Mouse (Mus musculus) ES-Bruce4 (cell line): ENCODE measurements around the gene Pex11b. TPM values are rescaled to one million over a fixed set of nuclear protein-coding genes. Genes with fewer than 3 reads are reported as not detected.

Source experiments
- H3K27ac ChIP-seq: 2 replicates; pipeline ENCODE4 v1.5.1; 2012; ENCODE audit warnings: low read length, inconsistent platforms; ENCODE audit not compliant: insufficient read depth
- H3K27me3 ChIP-seq: 2 replicates; pipeline ENCODE4 v1.6.1; 2012; ENCODE audit warnings: mild to moderate bottlenecking, low read length, inconsistent platforms; ENCODE audit not compliant: control insufficient read depth, poor library complexity, insufficient read depth, severe bottlenecking
- H3K36me3 ChIP-seq: 2 replicates; pipeline ENCODE4 v1.6.1; 2012; ENCODE audit warnings: inconsistent platforms, mild to moderate bottlenecking, low read length, moderate library complexity; ENCODE audit not compliant: control insufficient read depth, poor library complexity, insufficient read depth, severe bottlenecking
- H3K4me1 ChIP-seq: one replicate; pipeline ENCODE4 v1.8.1; 2011; ENCODE audit warnings: low read length; ENCODE audit not compliant: control insufficient read depth, insufficient read depth
- H3K4me3 ChIP-seq: 2 replicates; pipeline ENCODE4 v1.5.1; 2011; ENCODE audit warnings: low read depth, mild to moderate bottlenecking, low read length
- H3K9ac ChIP-seq: 2 replicates; pipeline ENCODE4 v1.6.1; 2012; ENCODE audit warnings: low read depth, mild to moderate bottlenecking, inconsistent platforms; ENCODE audit not compliant: poor library complexity, severe bottlenecking
- H3K9me3 ChIP-seq: replicated peaks from 2 replicates; pipeline ENCODE4 v1.6.1; 2012; ENCODE audit warnings: mild to moderate bottlenecking, low read length, inconsistent platforms; ENCODE audit not compliant: control insufficient read depth, poor library complexity, insufficient read depth, severe bottlenecking
- CTCF ChIP-seq: IDR thresholded peaks from one replicate; pipeline ENCODE4 v1.8.1; 2011; ENCODE audit warnings: low read depth, low read length
- EP300 ChIP-seq: IDR thresholded peaks from 2 replicates; pipeline ENCODE4 v1.6.1; 2011; ENCODE audit warnings: low read depth, low read length; ENCODE audit not compliant: insufficient read depth
- POLR2A ChIP-seq: IDR thresholded peaks from one replicate; pipeline ENCODE4 v1.8.1; 2011; ENCODE audit warnings: low read length; ENCODE audit not compliant: insufficient read depth
- polyA plus RNA-seq: library from polyadenylated mRNA; stranded (reverse); fragments of >200 nt; gene quantifications from 2 replicates; pipeline ENCODE4 v1.2.4, GENCODE M21; 2011; ENCODE audit warnings: low read depth; ENCODE audit not compliant: missing spikeins, insufficient read depth, insufficient read length

The Pex11b gene
- polyA plus RNA-seq, 1 experiment, result 22.3 TPM

- TF ChIP-seq POLR2A, result no peak
- TF ChIP-seq CTCF, result no peak
- no peak for TF ChIP-seq EP300
- H3K4me1 ChIP-seq, result peaks cover 1% of the 10 kb centered on the region
- H3K27me3 ChIP-seq, result no peaks in the 10 kb centered on the region
- no peak overlapping the region for H3K4me3 ChIP-seq
- H3K27ac ChIP-seq, result no peak overlapping the region
- no peaks in the 10 kb centered on the region for H3K9me3 ChIP-seq
- no peaks in the 10 kb centered on the region for H3K36me3 ChIP-seq
- H3K9ac ChIP-seq, result no peak overlapping the region
Observed at GRCm38 (mm10) chr3:96595661-96596060, 39.5 kb upstream of the Pex11b start.

DNA sequence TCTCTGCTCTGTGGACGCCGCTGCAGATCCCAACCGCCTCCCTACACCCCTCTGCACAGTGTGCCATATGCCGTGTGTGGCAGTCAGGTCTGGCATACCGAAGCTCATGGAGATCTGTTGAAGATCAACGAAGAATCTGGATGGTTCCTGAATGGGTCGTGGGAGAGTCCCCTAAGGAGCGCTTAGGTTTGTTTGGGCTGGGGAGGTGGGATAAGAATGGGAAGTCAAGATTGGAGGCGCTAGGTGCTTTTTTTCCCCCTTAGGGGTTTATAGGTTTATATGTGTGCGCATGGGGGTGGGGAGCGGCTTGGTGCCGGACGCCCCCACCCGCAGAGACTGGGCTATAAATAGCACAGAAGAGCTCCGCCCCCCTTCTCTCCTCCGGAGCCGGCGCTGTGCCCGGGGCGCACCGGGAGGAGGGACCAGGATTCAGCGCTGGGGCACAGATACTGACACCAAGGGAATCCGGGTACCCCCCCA, 38.9 kb upstream of the Pex11b start, which contains the start of gene Ankrd34a:
Gene Ankrd34a (plus strand): TSS at position 409 of the 480 bp plus-strand sequence.
- Histone ChIP-seq H3K9me3 (no peaks in the 10 kb centered on the region), H3K9ac (peak within 1 kb of the TSS; percentile 19), H3K36me3 (no peaks in the 10 kb centered on the region), H3K27me3 (no peaks in the 10 kb centered on the region), H3K4me3 (peak within 1 kb of the TSS; percentile 56), H3K27ac (no peak within 1 kb of the TSS), H3K4me1 (no peaks in the 10 kb centered on the region)
- TF ChIP-seq CTCF, result no peak

GRCm38 (mm10) chr3:96596855-96597254, 38.3 kb upstream of the Pex11b start:
- Histone ChIP-seq H3K27me3 (no peaks in the 10 kb centered on the region), H3K9me3 (no peaks in the 10 kb centered on the region), H3K36me3 (no peaks in the 10 kb centered on the region), H3K27ac (no peak overlapping the region), H3K4me3 (peak overlapping the region; percentile 56), H3K9ac (peak overlapping the region; percentile 19), H3K4me1 (no peaks in the 10 kb centered on the region)
- no peak for TF ChIP-seq POLR2A
- no peak for TF ChIP-seq EP300
- no peak for TF ChIP-seq CTCF

GRCm38 (mm10) chr3:96597435-96597891, 37.7 kb upstream of the Pex11b start:
- H3K9me3 ChIP-seq, result no peaks in the 10 kb centered on the region
- H3K4me1 ChIP-seq, result no peaks in the 10 kb centered on the region
- no peak overlapping the region for H3K27ac ChIP-seq
- peak overlapping the region; percentile 56 for H3K4me3 ChIP-seq
- TF ChIP-seq EP300, result no peak
- no peak for TF ChIP-seq POLR2A
- no peak for TF ChIP-seq CTCF
- no peaks in the 10 kb centered on the region for H3K27me3 ChIP-seq
- peak overlapping the region; percentile 19 for H3K9ac ChIP-seq
- H3K36me3 ChIP-seq, result no peaks in the 10 kb centered on the region

GRCm38 (mm10) chr3:96598156-96599068, 36.8 kb upstream of the Pex11b start:
- H3K9me3 ChIP-seq, result no peaks in the 10 kb centered on the region
- no peaks in the 10 kb centered on the region for H3K27me3 ChIP-seq
- no peaks in the 10 kb centered on the region for H3K4me1 ChIP-seq

DNA sequence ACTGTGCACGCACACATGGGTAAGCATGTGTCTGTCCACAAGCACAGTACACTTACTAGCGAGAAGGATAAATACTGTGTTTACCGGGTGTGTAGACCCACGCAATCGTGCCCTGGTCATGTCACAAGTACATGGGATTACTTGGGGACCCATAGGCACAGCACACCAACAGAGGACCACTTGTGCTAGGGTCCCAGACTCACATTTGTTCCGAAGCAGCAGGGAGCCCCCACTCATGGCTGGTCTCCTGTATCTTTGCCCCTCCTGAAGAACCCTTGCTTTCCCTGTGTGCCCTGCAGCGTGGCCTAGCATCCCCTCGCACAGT, 36.1 kb upstream of the Pex11b start:
- Histone ChIP-seq H3K4me3 (peak overlapping the region; percentile 56; the same call in 1 of the 2 replicates), H3K36me3 (no peaks in the 10 kb centered on the region), H3K27me3 (no peaks in the 10 kb centered on the region), H3K9ac (peak overlapping the region; percentile 19; the same call in 1 of the 2 replicates), H3K9me3 (no peaks in the 10 kb centered on the region), H3K4me1 (no peaks in the 10 kb centered on the region), H3K27ac (no peak overlapping the region)
- no peak for TF ChIP-seq POLR2A
- no peak for TF ChIP-seq EP300
- TF ChIP-seq CTCF, result no peak

More at GRCm38 (mm10) chr3:96598156-96599068, 36.8 kb upstream of the Pex11b start:
- Histone ChIP-seq H3K4me3 (peak overlapping the region; percentile 56), H3K27ac (no peak overlapping the region), H3K36me3 (no peaks in the 10 kb centered on the region), H3K9ac (peak overlapping the region; percentile 19)
- no peak for TF ChIP-seq POLR2A
- no peak for TF ChIP-seq CTCF
- TF ChIP-seq EP300, result no peak
